Mouse (Mus musculus): ENCODE measurements around the gene Zfp768.
A peak's percentile ranks its signal among the peaks of the same experiment; 100 is the strongest.
"Not testable (repeated sequence)": the region's sequence is repeated elsewhere in the genome, so short reads cannot be mapped to it uniquely, and the experiment has no call there.

Zfp768 gene

DNA sequence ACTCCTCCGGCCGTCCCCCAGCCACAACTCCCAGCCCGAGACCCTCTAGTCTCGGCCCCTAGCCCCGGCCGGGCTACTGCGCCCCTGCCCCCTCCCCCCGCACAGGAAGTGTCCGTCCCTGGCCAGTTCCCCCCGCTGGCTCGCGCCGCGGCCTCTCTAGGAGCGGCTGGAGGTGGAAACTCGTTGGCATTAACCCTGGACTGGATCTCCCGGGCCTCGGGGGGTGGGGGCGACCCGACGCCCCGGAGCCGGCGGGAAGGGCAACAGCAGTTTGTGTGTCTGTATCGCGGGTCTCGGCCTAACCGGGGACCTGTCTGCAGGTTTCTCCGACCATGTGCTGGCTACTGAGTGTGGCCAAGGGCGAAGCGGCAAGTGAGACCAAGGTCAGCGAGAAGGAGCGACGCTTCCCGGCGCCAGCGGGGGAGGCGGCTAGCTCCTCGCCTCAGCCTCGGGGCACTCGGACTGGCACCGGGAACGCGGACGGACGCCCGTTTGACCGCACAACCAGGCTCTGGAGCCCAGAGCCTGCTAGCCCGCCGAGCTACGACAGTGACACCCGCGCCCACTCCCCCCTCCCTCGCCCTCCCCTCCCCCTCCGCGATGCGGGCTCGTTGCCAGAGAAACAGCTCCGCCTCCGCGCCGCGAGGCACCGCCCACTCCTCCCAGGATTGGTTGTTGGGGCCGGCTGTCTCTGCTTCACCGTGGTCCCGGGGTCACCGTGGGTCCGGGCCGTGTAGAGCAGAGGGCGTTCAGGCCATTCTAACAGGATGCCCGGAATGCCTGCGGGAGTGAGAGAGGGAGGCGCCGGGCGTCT lies at the start of gene Zfp768:
Gene Zfp768 (minus strand): TSS at position 78 of the 814 bp plus-strand sequence.
- DNase-seq (ENCODE audit: extremely low read depth, low read depth) = peak; percentile 63

DNA sequence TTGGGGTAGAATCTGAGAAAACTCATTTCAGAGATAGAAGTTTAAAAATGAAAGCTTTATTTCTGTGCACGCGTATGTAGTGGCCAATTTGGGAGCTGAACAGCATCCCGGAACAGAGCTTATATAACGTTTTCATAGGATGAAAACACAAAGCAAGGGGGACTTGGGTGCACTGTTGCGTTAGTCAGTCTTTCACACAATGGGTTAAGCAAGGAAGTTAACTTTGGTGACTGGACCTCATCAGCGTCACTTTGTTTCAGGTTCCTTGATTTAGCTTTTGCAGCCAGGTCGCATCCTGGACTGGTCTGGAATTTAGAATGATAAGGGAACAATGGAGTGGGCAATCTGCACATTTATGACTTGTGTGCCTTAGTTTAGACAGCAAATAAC lies 48.5 kb upstream of the Zfp768 start:
- no peak for DNase-seq (ENCODE audit: extremely low read depth, low read depth)

DNA sequence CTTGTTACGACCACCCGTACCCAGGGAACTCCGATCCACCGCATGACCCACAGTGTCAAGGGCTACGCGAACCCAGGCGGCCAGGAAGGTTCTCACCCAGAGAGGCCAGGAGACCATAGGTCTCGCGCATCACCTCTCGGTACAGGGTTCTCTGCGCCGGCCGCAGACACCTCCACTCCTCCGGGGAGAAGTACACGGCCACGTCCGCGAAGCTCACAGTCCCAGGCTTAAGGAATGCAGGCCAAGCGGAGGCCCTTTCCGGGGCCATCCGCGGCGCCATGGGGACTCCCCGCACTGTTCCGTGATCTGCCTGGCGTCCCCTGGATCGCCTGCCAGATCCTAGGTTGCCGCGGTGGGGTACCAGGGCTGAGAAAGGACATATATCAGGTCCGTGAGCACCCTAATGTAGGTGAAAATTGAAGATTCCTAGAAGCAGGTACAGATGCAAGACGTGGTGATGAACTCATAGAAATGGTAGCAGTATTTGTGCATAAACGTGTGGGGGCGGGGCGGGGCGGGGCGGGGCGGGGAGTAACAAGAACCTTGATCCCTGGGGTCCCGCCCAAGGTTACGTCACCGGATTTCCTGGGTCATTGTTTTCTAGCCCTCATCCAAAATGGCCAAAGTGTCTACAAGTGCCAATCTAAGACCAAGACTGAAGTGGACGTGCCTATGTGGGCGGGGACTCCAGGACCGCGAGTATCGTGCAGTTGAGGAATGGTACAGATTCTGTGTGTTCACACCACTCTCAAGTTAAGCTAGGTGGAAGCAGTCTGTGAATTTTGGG lies 48.0 kb upstream of the Zfp768 start, which contains the start of gene E430018J23Rik:
Gene E430018J23Rik (minus strand): TSS at position 473 of the 787 bp plus-strand sequence.
- DNase-seq (ENCODE audit: extremely low read depth, low read depth) = peak; percentile 97

DNA sequence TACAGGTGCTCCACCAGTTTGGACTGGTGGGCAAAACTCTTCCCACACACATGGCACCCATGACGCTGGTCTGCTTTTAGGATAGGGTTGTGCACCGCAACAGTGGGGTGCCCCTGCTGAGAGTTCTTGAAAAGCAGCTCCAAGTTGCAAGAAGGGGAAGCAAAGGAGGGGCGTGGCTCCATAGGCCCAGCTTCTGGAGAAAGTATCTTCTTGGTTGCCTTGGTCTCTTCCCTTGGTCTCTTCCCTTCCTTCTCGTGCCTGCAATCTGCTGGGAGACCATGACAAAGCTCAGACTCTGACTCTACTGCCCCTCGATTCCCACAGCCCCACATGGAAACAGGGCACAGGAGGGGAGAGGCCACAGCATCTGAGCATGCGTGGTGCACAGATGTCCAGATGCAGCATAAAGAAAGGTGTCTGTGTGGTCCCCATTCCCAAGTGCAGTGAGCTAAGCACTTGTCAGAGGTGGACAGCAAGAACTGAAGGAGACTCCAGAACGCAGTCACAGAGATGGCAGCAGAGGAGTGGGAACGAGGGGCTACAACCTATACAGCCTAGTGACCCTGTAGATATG lies 46.9 kb upstream of the Zfp768 start:
- DNase-seq (ENCODE audit: extremely low read depth, low read depth) = peak; percentile 64

DNA sequence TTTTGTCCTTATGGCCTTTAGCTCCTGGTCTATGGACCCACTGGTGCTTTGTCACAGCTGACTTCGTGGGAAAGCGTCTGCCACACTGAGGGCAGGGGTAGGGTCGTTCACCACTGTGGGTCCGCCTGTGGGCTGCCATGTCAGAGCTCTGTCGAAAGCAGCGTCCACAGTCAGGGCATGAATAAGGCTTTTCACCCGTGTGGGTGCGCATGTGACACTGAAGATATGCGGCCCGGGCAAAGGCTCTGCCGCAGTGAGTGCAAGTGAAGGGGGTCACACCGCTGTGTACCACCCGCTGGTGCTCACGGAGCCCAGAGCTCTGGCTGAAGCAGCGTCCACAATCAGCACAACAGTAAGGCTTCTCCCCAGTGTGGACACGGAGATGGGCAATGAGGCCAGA lies 46.1 kb upstream of the Zfp768 start:
- no peak for DNase-seq (ENCODE audit: extremely low read depth, low read depth)

DNA sequence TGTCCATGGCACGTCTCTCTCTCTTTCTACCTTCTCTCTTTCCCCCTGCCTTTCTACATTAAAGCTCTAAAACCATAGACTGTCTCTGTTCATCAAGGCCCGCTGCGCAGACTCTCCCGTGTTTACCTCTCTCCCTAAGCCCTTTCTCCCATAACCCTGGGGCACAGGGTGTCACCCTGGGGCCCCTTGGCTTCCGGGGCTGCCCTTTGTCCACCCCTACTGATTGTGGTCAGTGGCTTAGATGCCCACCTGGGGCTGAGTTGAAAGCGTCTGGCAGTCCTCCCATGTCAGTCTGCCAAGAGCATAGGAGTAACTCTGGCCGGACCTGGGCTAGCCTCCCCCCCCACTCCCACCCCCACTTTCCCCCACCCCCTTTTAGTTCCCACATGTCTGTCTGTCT lies 44.9 kb upstream of the Zfp768 start:
- no peak for DNase-seq (ENCODE audit: extremely low read depth, low read depth)

DNA sequence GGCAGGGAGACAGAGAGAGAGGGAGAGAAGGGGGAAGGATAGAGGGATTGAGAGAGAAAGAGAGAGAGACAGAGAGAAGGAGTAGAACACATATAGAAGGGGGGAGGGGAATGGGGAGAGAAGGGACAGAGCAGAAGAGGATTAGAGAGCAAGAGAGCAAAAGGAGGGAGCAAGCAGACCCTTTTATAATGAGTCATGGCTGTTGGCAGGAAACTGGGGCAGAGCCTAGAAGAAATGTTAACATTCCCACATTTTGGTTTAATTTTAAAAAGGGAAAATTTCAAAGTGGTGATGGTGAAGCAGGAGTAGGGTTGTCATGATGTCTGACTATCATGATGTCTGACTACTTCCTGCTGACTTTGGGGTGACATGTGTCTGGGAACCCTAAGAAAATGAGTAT lies 42.8 kb upstream of the Zfp768 start:
- not testable (repeated sequence) for DNase-seq (ENCODE audit: extremely low read depth, low read depth)

DNA sequence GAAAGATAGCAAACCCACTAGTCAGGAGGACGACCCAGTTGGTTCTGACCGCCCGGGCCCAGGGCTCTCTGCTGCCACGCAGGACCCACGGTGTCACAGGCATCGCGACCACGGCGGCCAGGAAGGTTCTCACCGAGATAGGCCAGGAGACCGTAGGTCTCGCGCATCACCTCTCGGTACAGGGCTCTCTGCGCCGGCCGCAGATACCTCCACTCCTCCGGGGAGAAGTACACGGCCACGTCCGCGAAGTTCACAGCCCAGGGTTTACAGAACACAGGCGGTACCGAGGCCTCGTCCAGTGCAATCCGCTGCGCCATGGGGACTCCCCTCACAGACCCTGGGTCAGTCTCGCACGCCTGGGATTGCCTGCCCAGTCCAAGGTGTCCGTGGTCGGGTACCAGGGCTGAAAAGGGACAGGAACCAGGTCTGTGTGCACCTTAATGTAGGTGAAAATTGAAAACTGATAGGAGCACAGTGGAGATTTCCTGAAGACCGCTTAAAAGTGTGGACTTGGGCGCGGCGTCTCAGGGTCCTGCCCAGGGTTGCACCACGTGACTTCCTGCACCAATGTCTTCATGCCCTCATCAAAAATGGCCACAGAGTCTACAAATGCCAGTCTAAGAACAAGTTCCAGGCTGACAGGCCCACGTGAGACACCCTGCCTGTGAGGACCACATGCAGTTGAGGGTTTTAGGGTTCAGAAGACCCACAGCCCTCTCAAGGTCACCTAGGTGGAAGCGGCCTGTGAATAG lies 41.4 kb upstream of the Zfp768 start, which contains the start of gene 9130019O22Rik:
Gene 9130019O22Rik (minus strand): TSS at position 526 of the 752 bp plus-strand sequence.
- peak; percentile 75 for DNase-seq (ENCODE audit: extremely low read depth, low read depth)

DNA sequence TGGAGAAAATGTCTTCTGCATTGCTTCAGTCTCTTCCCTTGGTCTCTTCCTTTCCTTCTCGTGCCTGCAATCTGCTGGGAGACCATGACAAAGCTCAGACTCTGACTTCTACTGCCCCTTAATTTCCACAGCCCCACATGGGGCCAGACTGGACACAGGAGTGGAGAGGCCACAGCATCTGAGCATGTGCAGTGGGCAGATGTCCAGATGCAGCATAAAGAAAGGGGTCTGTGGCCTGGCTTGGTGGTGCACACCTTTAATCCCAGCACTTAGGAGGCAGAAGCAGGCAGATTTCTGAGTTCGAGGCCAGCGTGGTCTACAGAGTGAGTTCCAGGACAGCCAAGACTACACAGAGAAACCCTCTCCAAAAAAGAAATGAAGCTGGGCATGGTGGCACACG lies 40.2 kb upstream of the Zfp768 start:
- DNase-seq (ENCODE audit: extremely low read depth, low read depth) = not testable (repeated sequence)

DNA sequence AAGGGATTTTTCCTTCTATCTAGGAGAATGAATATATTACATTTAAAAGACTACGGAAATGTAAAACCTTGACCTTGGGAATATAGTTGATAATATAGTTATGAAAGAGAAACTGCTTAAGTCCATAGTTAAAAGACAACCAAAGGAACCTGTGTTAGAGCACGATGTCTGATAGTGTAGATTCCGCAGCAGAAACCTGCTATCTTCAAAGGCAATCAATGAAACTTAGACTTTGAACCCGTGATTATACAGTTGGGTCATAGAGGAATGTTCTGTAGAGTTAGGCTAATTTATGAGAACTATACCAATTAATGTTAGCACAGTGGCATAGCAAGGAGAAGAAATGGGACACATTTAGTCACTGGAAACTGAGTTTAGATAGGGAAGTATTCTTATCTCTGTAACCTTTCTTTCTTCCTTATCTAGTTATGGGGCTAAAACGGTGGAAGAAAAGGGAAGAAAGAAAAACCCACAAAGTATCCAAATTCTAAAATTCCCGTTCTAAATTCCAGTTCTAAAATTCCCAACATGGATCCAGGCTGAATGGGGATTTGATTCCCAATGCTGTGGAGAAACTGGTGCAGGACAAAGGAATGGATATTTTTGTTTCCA lies 33.0 kb upstream of the Zfp768 start:
- DNase-seq (ENCODE audit: extremely low read depth, low read depth) = no peak

DNA sequence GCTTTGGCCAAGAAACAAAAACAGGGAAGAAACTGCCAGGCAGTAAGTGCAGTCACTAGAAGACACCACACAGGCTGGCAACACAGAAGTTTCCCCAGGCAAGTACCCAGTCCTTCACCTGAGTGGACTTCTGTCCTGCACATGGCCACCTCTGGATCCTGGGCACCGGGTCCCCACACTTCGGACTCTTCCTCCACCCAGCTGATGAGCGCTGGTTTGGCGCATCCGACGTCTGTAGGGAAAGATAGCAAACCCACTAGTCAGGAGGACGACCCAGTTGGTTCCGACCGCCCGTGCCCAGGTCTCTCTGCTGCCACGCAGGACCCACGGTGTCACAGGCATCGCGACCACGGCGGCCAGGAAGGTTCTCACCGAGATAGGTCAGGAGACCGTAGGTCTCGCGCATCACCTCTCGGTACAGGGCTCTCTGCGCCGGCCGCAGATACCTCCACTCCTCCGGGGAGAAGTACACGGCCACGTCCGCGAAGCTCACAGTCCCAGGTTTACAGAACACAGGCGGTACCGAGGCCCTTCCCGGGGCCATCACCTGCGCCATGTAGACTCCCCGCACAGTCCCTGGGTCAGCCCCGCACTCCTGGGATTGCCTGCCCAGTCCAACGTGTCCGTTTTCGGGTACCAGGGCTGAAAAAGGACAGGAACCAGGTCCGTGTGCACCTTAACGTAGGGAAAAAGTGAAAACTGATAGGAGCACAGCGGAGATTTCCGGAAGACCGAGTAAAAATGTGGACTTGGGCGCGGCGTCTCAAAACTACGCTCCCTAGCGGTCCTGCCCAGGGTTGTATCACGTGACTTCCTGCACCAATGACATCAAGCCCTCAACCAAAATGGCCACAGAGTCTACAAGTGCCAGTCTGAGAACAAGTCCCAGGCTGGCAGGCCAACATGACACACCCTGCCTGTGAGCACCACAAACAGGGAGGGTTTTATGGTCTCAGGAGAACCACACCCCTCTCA lies 30.2 kb upstream of the Zfp768 start, which contains the start of gene Zfp747:
Gene Zfp747 (minus strand): TSS at position 780 of the 975 bp plus-strand sequence.
- DNase-seq (ENCODE audit: extremely low read depth, low read depth) = peak; percentile 95

DNA sequence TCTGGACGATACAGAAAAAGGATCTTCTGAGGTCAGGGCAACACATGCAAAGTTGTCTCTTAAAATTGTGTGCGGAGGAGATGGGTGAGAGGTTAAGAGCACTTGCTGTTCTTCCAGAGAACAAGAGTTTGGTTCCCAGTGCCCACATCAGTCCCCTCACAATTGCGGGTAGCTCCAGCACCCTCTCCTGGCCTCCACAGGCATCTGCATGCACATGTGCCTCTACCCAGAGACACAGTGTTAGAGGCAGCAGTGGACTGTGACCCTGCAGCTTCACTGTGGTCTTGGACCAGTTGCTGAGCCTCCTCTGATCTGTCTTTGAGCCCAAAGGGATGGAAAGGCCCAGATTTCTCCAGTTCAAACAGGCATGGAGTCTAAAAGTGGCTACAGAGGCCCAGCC lies 26.5 kb upstream of the Zfp768 start:
- not testable (repeated sequence) for DNase-seq (ENCODE audit: extremely low read depth, low read depth)

DNA sequence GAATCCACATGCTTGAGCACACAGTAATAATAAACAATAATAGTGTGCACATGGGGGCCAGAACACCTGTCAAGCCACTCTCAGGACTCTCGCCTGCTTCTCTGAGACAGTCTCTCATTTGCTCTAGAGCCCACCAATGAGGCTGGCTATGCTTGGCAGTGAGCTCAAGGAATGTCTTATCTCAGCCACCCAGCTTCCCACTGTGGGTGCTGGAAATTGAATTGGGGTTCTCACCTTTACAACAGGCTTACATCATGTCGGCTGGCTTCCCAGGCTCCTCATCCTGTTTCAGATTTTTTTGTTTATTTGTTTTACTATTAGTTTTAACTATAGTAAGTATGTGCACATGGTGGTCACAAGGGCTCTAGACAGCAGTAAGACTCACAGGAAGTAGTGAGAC lies 25.8 kb upstream of the Zfp768 start:
- no peak for DNase-seq (ENCODE audit: extremely low read depth, low read depth)

DNA sequence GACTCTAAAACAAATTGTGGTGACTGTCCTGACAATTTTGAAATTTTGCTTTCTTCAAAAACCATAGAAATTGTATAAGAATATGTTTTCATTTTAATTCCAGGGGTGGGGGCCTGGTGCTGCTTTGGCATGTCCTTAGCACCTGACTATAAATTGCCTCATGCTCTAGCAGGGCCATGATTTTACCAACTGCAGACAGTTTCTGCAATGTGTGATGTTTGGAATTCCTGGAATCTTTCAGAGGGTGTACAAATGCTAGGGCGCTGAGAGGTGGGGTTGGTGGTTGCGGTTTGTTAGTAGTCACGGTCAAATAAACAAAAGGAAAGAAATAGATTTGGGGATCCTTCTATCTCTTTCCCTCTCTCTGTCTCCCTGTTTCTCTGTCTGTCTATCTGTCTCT lies 20.9 kb upstream of the Zfp768 start:
- DNase-seq (ENCODE audit: extremely low read depth, low read depth) = no peak

DNA sequence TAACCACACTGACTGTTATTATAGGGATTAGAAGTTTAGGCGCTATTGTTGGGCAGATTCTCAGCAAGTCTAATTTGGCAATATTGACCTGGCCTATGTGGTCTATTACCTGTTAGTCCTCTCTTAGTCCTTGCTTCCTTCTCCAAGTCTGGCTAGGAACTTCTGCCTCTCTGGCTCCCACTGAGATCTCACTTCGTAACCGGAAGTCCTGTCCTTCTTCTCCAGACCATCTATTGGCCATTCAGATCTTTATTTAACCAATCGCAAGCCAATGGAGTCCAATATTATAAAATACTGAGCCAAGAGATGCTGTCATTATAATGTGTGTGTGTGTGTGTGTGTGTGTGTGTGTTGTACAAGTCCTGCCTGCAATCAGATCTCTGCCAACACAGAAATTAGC lies 18.8 kb upstream of the Zfp768 start:
- DNase-seq (ENCODE audit: extremely low read depth, low read depth) = no peak

DNA sequence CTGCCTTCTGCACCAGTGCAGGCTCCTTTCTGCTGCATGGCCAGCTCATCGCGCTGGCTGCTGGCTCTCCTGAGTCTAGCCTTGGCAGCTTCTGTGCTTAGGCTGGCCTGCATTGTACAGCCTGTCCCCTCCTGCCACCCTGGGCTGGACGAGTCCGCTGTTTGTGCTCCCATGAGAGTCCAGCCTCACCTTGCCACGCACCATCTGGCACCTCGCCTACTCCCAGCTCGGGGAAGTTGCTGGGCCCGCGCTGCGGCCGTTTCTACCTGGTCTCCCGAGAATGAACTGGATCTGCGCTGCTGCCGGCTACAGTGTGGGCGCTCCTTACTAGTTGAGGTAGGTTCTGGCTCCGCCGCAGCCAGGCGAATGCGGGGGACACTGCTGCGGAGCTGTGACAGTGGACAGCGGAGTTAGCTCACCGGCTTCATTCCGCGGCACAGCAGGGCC lies 18.1 kb upstream of the Zfp768 start:
- no peak for DNase-seq (ENCODE audit: extremely low read depth, low read depth)

DNA sequence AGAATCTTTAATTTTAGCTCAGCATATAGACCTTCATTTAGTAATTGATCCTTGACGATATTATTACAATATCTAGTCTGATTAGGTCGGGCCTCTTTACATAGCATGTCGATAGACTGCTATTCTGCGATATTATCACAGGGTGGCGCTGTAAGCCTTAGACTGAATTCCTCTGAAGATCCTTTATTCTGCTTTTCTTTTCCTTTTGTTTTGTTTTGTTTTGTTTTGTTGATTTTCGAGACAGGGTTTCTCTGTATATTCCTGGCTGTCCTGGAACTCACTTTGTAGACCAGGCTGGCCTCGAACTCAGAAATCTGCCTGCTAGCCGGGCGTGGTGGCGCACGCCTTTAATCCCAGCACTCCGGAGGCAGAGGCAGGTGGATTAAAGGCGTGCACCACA lies 17.0 kb upstream of the Zfp768 start:
- DNase-seq (ENCODE audit: extremely low read depth, low read depth) = not testable (repeated sequence)

DNA sequence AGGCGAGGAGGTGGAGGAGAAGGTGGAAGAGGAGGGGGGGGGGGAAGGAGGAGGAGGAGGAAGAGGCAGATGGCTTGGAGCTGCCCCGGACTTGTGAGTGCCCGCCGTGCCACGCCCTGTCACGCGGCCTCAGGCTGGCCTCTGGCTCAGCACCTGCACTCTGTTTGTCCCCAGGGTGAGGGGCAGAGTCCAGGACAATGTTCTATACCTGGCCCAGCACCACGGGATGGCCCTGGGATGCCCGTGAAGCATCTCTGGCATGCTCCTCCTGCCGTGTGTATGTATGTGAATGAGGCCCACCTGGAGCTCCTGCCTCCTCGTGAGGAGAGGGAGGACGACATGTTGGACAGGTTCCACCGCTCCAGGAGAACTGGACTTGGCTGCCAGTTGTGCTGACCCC lies 16.1 kb upstream of the Zfp768 start:
- no peak for DNase-seq (ENCODE audit: extremely low read depth, low read depth)

DNA sequence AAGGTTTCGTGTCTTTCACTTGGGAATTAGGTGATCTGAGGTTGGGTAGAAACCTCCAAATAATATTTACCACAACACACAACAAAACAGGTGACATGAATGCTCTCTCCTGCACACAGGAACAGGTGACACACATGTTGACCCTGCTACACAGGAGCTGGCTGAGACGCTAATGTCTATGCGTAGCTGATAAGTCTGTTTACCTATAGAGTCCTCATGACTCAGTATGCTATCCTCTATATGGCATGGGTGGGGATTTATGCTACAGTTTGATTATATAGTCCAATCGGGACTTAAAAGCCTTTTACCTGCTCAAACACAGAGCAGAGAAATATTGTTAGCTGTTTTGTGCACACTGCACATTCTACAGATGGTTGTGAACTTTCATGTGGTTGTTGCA lies 14.9 kb upstream of the Zfp768 start:
- DNase-seq (ENCODE audit: extremely low read depth, low read depth) = no peak

DNA sequence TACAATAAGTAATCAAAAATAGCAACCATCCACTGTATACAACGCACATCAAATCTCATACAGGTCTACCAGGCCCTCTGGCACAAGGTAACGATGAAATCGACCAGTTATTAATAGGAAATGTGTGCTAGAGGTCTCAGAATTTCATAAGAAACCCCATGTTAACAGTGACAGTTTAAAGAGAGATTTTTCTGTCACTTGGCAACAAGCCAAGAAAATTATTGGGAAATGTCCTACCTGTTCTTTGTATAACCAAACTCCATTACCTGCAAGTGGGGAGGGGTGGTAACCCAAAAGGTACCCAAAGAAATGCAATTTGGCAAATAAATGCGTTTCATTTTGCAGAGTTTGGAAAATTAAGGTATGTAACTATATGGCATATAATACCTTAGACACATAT lies 13.1 kb upstream of the Zfp768 start:
- no peak for DNase-seq (ENCODE audit: extremely low read depth, low read depth)

Measured in MEL-GATA-1-ER (cell line).